Comparison of ENCODE assay signal across 28 mouse cellular contexts in the genomic region with DNA sequence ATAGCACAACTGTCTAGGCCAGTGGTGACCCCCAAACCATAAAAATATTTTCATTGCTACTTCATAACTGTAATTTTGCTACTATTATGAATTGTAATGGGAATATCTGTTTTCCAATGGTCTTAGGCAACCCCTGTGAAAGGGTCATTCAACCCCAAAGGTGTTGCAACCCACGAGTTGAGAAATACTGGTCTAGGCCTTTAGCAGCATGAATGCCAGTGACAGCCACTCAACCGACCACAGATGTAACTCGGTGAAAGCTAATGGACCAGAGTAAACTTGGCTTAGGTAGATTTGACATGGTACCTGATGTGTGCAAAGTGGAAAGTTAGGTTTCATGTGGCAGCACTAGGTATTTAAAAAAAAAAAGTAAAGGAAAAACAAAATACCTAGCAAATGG.
DNase-seq lines count a peak whose midpoint lies in the region; ATAC-seq lines count a peak whose summit lies in the region.
"Had no signal": no experiment of that assay in that cellular context is flagged by ENCODE, and none has a peak within 500 bp of the region (broad histone marks: within the 10 kb centered on the region; RNA-seq: fewer than 3 reads in every experiment).

No protein-coding gene starts in this region.

- peak; percentile 98 for ATAC-seq in granulocyte monocyte progenitor cell, adult 5-6 weeks (replicated peaks; ENCODE audit: poor library complexity, severe bottlenecking)
- ATAC-seq: forebrain, embryonic 15.5 days; intestine, embryonic 16.5 days; midbrain, embryonic 13.5 days had no signal

- no peak overlapping the region for H3K4me3 ChIP-seq in embryonic facial prominence, embryonic 10.5 days
- H3K4me3 ChIP-seq: embryonic facial prominence, embryonic 15.5 days; forebrain, embryonic 15.5 days; heart, adult 2 months; heart, embryonic 12.5 days; hindbrain, embryonic 13.5 days; liver, embryonic 13.5 days; lung, embryonic 15.5 days; midbrain, embryonic 13.5 days; stomach, embryonic 15.5 days had no signal

- no peaks in the 10 kb centered on the region for H3K9me3 ChIP-seq in embryonic facial prominence, embryonic 10.5 days
- H3K9me3 ChIP-seq: embryonic facial prominence, embryonic 15.5 days; forebrain, embryonic 15.5 days; G1E; heart, embryonic 12.5 days; hindbrain, embryonic 13.5 days; liver, embryonic 13.5 days; lung, embryonic 15.5 days; midbrain, embryonic 13.5 days; stomach, embryonic 15.5 days had no signal

- peak; percentile 63 for DNase-seq in adrenal gland, adult 2 months
- DNase-seq in adrenal gland, adult 18-20 months (ENCODE audit: low spot score in 2 of 2), result no peak
- peak; percentile 6 for DNase-seq in lung, postnatal 36 days
- no peak for DNase-seq in lung, adult 18-20 months
- DNase-seq in left cerebral cortex, adult 9 months (ENCODE audit: low spot score in 2 of 2), result no peak
- DNase-seq in embryonic facial prominence, embryonic 10.5 days (ENCODE audit: low spot score), result no peak
- DNase-seq: cerebellum, adult 18-20 months; cerebellum, postnatal 14 days; gastrocnemius, postnatal 25 days; heart, adult 2 months; heart, postnatal 4 days; kidney, adult 8-10 months; kidney, postnatal 4 days; layer of hippocampus, postnatal 36 days; liver, embryonic 13.5 days; retina, postnatal 1 day; right cerebral cortex, postnatal 14 days had no signal

- H3K36me3 ChIP-seq in embryonic facial prominence, embryonic 10.5 days (replicated peaks), result no peaks in the 10 kb centered on the region
- H3K36me3 ChIP-seq: embryonic facial prominence, embryonic 15.5 days; forebrain, embryonic 15.5 days; G1E; heart, embryonic 12.5 days; hindbrain, embryonic 13.5 days; liver, embryonic 13.5 days; lung, embryonic 15.5 days; midbrain, embryonic 13.5 days; stomach, embryonic 15.5 days had no signal

- no peaks in the 10 kb centered on the region for H3K4me1 ChIP-seq in embryonic facial prominence, embryonic 10.5 days
- H3K4me1 ChIP-seq: embryonic facial prominence, embryonic 15.5 days; forebrain, embryonic 15.5 days; heart, embryonic 12.5 days; liver, embryonic 13.5 days; midbrain, embryonic 13.5 days; stomach, embryonic 15.5 days had no signal

- 84% methylated on average over 3 of the region's 3 CpGs for WGBS in embryonic facial prominence, embryonic 10.5 days

- no peak overlapping the region for H3K27ac ChIP-seq in embryonic facial prominence, embryonic 10.5 days (replicated peaks)
- H3K27ac ChIP-seq: embryonic facial prominence, embryonic 15.5 days; forebrain, embryonic 15.5 days; heart, adult 2 months; hindbrain, embryonic 13.5 days; kidney, postnatal 0 days; liver, embryonic 13.5 days; lung, embryonic 15.5 days; midbrain, embryonic 13.5 days; stomach, embryonic 15.5 days had no signal

- H3K27me3 ChIP-seq in embryonic facial prominence, embryonic 10.5 days (replicated peaks; ENCODE audit: low read depth, poor library complexity, severe bottlenecking), result no peaks in the 10 kb centered on the region
- H3K27me3 ChIP-seq: embryonic facial prominence, embryonic 15.5 days; forebrain, embryonic 15.5 days; heart, embryonic 12.5 days; hindbrain, embryonic 13.5 days; liver, embryonic 13.5 days; lung, embryonic 15.5 days; midbrain, embryonic 13.5 days; stomach, embryonic 15.5 days had no signal

Comparison
In these comparisons a context has a peak if more than half of its experiments do, and no peak if none do; other contexts are left out.
1. DNase-seq: peak in adrenal gland, adult 2 months (single experiment) and lung, postnatal 36 days (single experiment); none in adrenal gland, adult 18-20 months (0 of 2), lung, adult 18-20 months (0 of 2), left cerebral cortex, adult 9 months (0 of 2) and embryonic facial prominence, embryonic 10.5 days (single experiment).